Mouse (Mus musculus): ENCODE data around the gene Dner. TPM values are rescaled to one million over a fixed set of nuclear protein-coding genes. Genes with fewer than 3 reads are reported as not detected.

Gene Dner
- total RNA-seq (2015; ENCODE audit: low replicate concordance) (not detected in 2 replicates), total RNA-seq (2017; ENCODE audit: low replicate concordance) (not detected in 2 replicates)

DNA sequence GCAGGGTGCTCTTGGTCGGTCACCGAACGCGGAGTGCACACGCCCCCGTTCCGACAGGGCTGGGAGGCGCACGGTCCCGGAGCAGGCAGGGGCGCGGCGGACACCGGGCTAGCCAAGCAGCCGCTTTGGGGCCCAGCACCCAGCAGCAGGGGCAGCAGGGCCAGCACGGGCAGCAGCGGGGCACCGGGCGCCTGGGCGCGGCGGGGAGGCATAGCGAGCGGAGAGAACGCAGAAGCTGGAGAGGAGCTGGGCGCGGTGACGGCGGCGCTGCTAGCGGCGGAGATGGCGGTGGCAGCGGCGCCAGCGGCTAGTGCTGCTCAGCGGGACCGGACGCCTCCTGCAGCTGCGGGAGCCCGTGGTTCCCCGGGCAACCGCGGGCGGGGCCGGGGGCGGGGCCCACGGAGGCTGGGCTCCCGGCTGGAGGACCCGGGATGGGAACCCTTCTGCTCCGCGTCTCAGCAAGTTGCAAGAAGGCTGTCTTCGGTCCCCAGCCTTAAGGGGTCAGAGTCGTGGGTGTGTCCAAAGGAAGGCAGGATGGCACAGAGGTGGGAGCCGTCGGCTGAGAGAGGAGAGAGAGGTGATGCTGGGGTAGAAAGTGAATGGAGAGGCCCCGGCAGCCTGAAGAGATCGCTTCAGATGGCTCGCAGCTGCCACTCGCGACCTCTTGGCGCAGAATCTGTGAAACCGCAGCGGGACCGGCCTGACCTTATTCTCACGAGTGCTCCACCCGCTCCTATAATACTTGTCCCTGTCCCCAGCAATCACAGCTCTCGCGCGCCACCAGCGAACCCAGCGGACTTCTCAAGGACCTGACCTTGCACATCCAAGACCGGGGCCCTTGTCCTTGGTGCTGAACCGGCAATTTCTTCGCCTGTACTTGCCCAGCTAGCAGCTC is at the start of gene Dner:
Dner (minus strand) TSS at position 705 of the 895 bp plus-strand sequence.
- ATAC-seq (replicated peaks; ENCODE audit: low FRiP score, poor library complexity, severe bottlenecking) = no peak

DNA sequence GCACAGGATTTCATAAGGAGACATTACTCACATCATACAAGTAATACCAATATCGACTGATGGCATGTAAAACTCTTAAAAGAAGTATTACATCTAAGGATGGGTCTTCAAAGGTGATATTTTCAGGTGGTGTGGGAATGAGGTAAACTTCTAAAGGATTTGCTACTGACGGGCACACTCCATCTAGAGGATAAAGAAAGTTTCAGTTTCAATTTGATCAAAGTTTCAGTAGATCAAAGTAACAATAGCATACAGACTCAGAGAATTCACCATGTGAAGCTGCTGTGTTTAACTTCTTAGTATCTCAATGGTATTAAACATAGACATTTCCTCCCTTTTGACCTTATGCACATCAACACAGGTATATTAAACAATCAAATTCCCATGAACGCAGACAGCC is 46.1 kb upstream of the Dner start:
- no peak for ATAC-seq (replicated peaks; ENCODE audit: low FRiP score, poor library complexity, severe bottlenecking)

- ATAC-seq (replicated peaks; ENCODE audit: low FRiP score, poor library complexity, severe bottlenecking) = no peak
Observed at GRCm38 (mm10) chr1:84740080-84740479, 44.1 kb upstream of the Dner start.

- no peak for ATAC-seq (replicated peaks; ENCODE audit: low FRiP score, poor library complexity, severe bottlenecking)
Observed at GRCm38 (mm10) chr1:84737097-84737496, 41.1 kb upstream of the Dner start.

- ATAC-seq (replicated peaks; ENCODE audit: low FRiP score, poor library complexity, severe bottlenecking) = peak; percentile 72; the same call in 1 of the 2 replicates
Observed at GRCm38 (mm10) chr1:84733799-84734198, 37.8 kb upstream of the Dner start.

- ATAC-seq (replicated peaks; ENCODE audit: low FRiP score, poor library complexity, severe bottlenecking) = no peak
Observed at GRCm38 (mm10) chr1:84731763-84732162, 35.7 kb upstream of the Dner start.

DNA sequence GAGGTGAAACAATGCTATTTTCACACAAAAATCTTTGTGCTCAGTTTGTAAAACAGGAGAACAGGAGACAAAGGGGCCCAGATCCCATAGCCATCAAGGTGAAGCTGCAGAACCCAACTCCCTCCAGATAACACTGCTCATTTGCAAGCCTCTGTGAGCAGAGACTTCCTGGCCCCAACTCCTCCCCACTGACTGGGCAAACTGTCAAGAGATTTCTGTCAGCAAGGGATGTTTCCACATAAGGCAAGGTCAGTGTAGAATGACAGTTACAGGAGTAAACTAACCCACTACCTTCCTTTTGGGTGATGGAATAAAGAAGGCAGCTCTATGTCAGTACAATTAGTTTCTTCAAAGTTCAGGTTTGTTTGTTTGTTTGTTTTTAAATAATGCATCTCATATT is 26.8 kb upstream of the Dner start:
- ATAC-seq (replicated peaks; ENCODE audit: low FRiP score, poor library complexity, severe bottlenecking) = no peak

- no peak for ATAC-seq (replicated peaks; ENCODE audit: low FRiP score, poor library complexity, severe bottlenecking)
Observed at GRCm38 (mm10) chr1:84722371-84722770, 26.4 kb upstream of the Dner start.

DNA sequence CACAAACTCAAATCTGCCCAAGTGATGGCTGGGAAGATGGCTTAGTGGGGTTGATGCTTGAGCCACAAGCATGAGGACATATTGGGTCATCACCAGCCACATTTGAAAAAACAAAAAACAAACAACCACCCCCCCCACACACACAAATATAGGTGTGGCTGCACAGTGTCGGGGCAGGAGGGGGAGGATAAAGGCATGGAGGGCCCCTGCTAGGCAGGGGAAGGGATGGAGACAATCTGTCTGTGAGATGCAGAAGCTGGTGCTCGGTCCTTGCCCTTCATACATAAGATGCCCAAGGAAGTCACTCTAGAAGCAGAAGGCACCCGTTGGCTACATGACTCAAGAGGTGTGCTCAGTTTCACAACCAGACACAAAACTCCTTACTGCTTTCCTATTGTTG is 25.9 kb upstream of the Dner start:
- ATAC-seq (replicated peaks; ENCODE audit: low FRiP score, poor library complexity, severe bottlenecking) = no peak

GRCm38 (mm10) chr1:84709810-84710785 is 14.1 kb upstream of the Dner start:
- no peak for ATAC-seq (replicated peaks; ENCODE audit: low FRiP score, poor library complexity, severe bottlenecking)

GRCm38 (mm10) chr1:84709406-84709805 is 13.4 kb upstream of the Dner start:
- no peak for ATAC-seq (replicated peaks; ENCODE audit: low FRiP score, poor library complexity, severe bottlenecking)

DNA sequence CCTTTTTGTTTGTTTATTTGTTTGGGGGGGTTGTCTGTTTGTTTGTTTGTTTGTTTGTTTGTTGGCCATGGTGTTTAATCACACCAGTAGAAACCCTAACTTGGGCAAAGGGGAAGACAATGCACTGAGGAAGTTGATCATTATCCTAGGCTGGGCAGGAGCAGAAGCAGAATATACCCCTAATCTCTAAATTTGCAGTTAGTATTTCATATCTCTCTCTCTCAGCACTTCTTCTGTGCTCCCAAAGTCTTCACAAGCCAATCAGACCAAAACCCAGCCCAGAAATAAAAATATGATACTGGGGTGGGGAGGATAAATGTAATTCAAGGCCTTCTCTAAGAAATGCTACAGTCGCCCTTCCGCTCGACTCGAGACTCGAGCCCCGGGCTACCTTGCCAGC is 4.2 kb upstream of the Dner start:
- ATAC-seq (replicated peaks; ENCODE audit: low FRiP score, poor library complexity, severe bottlenecking) = no peak

- ATAC-seq (replicated peaks; ENCODE audit: low FRiP score, poor library complexity, severe bottlenecking) = no peak
Observed at GRCm38 (mm10) chr1:84697136-84697535, 1.1 kb upstream of the Dner start.

- no peak for ATAC-seq (replicated peaks; ENCODE audit: low FRiP score, poor library complexity, severe bottlenecking)
Observed at GRCm38 (mm10) chr1:84694688-84695474, 1.1 kb downstream of the Dner start.

DNA sequence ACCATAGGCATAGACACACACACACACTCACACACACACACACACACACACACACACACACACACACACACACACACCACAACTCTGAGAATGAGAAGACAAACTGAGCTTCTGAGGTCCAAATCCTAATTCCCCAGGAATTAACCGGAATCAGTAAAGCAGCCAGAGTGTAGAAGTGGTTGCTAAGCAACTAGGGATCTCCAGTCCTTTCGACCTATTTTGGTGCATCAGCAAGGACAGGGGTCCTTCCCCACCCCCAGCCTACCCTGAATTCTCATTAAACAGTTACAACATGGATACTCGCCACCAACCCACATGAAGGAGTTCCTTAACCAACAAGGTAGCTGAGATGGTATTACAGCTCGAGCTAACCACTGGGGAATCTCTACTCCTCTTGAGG is 18.1 kb downstream of the Dner start:
- ATAC-seq (replicated peaks; ENCODE audit: low FRiP score, poor library complexity, severe bottlenecking) = no peak

- ATAC-seq (replicated peaks; ENCODE audit: low FRiP score, poor library complexity, severe bottlenecking) = no peak
Observed at GRCm38 (mm10) chr1:84668100-84668846, 27.7 kb downstream of the Dner start.

- no peak for ATAC-seq (replicated peaks; ENCODE audit: low FRiP score, poor library complexity, severe bottlenecking)
Observed at GRCm38 (mm10) chr1:84667660-84668059, 28.4 kb downstream of the Dner start.

DNA sequence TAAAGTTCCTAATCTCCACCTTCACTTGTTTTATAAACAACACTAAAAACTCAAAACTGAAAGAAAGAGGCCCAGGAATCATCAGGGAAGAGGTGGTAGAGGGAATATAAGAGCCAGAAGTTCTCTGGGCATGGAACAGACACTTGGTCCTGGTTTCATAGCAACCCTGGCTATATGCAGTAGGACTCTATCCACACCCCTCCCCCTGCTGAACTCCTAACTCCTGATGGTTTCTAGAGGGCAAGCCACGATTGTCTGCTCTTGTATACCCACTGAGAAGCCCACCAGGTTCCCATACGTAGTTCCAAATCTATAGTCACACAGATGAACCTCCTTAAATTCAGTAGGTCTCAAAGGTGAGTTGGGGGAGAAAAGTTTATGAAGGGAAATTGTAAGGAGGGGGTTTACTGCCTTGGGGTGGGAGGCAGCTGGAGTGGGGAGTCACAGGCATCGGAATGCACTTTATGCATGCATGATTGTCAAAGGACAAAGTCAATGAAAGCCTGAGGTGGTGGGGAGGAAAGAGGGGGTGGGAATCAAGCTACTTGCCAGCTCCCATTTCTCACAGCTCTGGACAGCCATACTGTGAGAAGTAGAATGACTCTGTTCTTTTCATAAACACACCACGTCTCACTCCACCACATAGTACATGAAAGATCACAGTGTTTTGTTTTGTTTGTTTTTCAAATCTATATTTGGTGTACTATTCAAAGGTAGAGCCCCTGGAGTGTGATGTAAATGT is 31.5 kb downstream of the Dner start:
- ATAC-seq (replicated peaks; ENCODE audit: low FRiP score, poor library complexity, severe bottlenecking) = no peak

All from erythroblast, adult 5-6 weeks (primary cell).